Mouse (Mus musculus) heart, embryonic 14.5 days (tissue): Measurements from ENCODE around the gene Zdhhc1. TPM values are rescaled to one million over a fixed set of nuclear protein-coding genes. Genes with fewer than 3 reads are reported as not detected.
A peak's percentile ranks its signal among the peaks of the same experiment; 100 is the strongest.

Experiments used
- ATAC-seq: fragments of 200-750 bp; cut with Nextera tagmentation; 2 replicates; pipeline ENCODE4 v1.8.0; 2017; ENCODE audit warnings: low read depth, moderate TSS enrichment; ENCODE audit not compliant: insufficient number of reproducible peaks, insufficient read depth, low FRiP score
- H3K27ac ChIP-seq, 2 experiments: fragments of 200-500 bp in 1 of 2; fragments of 300-500 bp in 1 of 2; sonication (generic) in 1 of 2; replicated peaks in 1 of 2; 2 replicates each; pipeline ENCODE4 v1.5.1; 2012 to 2014; ENCODE audit warnings: low read depth in 2 of 2, low read length in 2 of 2, control low read depth in 1 of 2, mild to moderate bottlenecking in 1 of 2, mixed read lengths in 1 of 2; ENCODE audit not compliant: control insufficient read depth in 1 of 2, insufficient read depth in 1 of 2
- H3K27me3 ChIP-seq: fragments of 300-500 bp; sonication (generic); 2 replicates; pipeline ENCODE4 v1.6.1; 2014; ENCODE audit warnings: mild to moderate bottlenecking, low read length, control low read depth; ENCODE audit not compliant: control insufficient read depth, insufficient read depth
- H3K36me3 ChIP-seq: fragments of 300-500 bp; sonication (generic); 2 replicates; pipeline ENCODE4 v1.6.1; 2014; ENCODE audit warnings: mild to moderate bottlenecking, control low read depth, low read length, mixed read lengths; ENCODE audit not compliant: control insufficient read depth, insufficient read depth
- H3K4me1 ChIP-seq, 2 experiments: fragments of 200-500 bp in 1 of 2; fragments of 300-500 bp in 1 of 2; sonication (generic) in 1 of 2; 2 replicates each; pipeline ENCODE4 v1.6.1; 2012 to 2014; ENCODE audit warnings: low read length in 2 of 2, control low read depth in 1 of 2, mixed read lengths in 1 of 2; ENCODE audit not compliant: control insufficient read depth in 2 of 2, insufficient read depth in 2 of 2
- H3K4me2 ChIP-seq: fragments of 300-500 bp; sonication (generic); 2 replicates; pipeline ENCODE4 v1.6.1; 2014; ENCODE audit warnings: mild to moderate bottlenecking, low read length
- H3K4me3 ChIP-seq, 2 experiments: fragments of 200-500 bp in 1 of 2; fragments of 300-500 bp in 1 of 2; sonication (generic) in 1 of 2; 2 replicates each; pipeline ENCODE4 v1.5.1; 2012 to 2014; ENCODE audit warnings: low read length in 2 of 2, mild to moderate bottlenecking in 2 of 2, control low read depth in 1 of 2, low read depth in 1 of 2, moderate library complexity in 1 of 2; ENCODE audit not compliant: control insufficient read depth in 1 of 2, insufficient read depth in 1 of 2
- H3K9ac ChIP-seq: fragments of 300-500 bp; sonication (generic); 2 replicates; pipeline ENCODE4 v1.6.1; 2014; ENCODE audit warnings: mild to moderate bottlenecking, low read length
- H3K9me3 ChIP-seq: fragments of 300-500 bp; sonication (generic); 2 replicates; pipeline ENCODE4 v1.6.1; 2016; ENCODE audit warnings: low read length, control low read depth; ENCODE audit not compliant: control insufficient read depth
- WGBS: fragments of 180-500 bp; shearing (Covaris S2); extraction: QIAGEN DNeasy Blood & Tissue Kit; methylation state at CpG from one replicate; pipeline ENCODE4 v1.1.7; 2014; 5-methylcytosine and 5-hydroxymethylcytosine counted together
- polyA plus RNA-seq: library from polyadenylated mRNA; unstranded; fragments of >200 nt; fragmentation: Nextera tagmentation; extraction: Ambion mirVana; gene quantifications from 2 replicates; pipeline ENCODE4 v1.2.1, GENCODE M21; 2014

The Zdhhc1 gene
- polyA plus RNA-seq, 1 experiment from 2014 or later = 24.5 TPM

DNA sequence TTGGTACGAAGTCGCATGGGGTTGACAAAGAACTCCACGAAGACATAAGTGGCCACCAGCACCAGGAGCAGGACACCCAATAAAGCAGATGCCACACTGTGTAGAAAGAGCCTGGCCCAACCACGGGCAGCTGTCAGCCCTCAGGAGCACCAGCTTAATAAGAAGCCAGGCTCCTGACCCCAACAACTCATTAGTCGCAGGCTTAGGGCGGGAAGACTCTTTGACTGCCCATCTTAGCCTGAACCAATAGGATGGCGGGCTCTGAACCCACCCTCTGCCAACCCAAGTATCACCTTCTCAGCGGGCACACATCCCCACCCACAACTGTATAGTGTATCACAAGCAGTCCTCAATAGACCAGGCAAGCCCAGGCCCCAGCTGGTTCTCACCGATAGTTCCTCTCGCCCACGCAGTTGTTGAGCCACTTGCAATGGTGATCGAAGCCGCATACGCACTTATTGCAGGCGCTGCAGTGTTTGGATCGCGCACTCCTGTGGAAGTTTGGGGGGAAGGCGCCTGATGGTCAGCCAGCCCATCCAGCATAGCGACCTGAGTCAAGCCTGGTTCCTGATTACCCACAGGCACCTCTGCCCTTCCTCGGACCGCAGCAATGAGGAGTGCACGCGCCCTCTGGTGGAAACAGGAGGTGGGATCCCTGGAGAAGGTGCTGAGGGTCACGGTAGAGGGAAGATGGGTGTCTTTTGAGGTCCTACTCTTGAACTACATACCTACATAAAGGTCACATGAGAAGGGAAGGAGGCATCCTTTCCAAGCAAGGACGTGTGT lies 19.9 kb downstream of the Zdhhc1 start:
- Histone ChIP-seq H3K4me3 (no peak overlapping the region), H3K4me1 (peaks cover 40 to 48% of the 10 kb centered on the region in 2 experiments), H3K4me2 (no peak overlapping the region), H3K27ac (no peak overlapping the region), H3K9me3 (no peaks in the 10 kb centered on the region), H3K36me3 (0 out of 2 replicates have a peak, but pooled peaks cover 9% of the 10 kb centered on the region), H3K9ac (0 out of 2 replicates have a peak overlapping the region, but pooled peaks have one; percentile 5), H3K27me3 (0 out of 2 replicates have a peak, but pooled peaks cover 3% of the 10 kb centered on the region)
- no peak for ATAC-seq
- WGBS = 44% methylated on average over 25 of the region's 25 CpGs

DNA sequence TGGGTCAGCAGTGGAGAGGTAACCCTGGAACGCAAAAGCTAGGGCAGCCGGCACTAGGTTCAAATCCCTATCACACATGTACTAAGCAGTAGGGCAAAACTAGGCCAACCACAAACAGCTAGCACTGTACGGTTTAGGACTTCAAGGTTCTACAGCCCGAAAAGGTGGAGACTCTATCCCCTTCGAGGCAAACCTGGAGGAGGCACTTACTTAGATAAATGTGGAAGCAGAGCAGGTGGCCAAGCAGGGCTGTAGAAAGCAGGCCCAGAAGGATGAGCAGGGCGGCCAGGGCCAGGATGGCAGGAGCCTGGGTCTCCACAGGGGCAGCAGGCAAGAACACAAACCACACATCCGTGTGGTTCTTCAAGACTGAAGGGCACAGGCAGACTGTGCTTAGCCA lies 20.5 kb downstream of the Zdhhc1 start:
- no peak overlapping the region for H3K27ac ChIP-seq
- H3K27me3 ChIP-seq = 0 out of 2 replicates have a peak, but pooled peaks cover 3% of the 10 kb centered on the region
- 89% methylated on average over 7 of the region's 7 CpGs for WGBS
- 0 out of 2 replicates have a peak, but pooled peaks cover 9% of the 10 kb centered on the region for H3K36me3 ChIP-seq
- H3K4me1 ChIP-seq = peaks cover 36 to 49% of the 10 kb centered on the region in 2 experiments
- no peak overlapping the region for H3K9ac ChIP-seq
- no peaks in the 10 kb centered on the region for H3K9me3 ChIP-seq
- no peak overlapping the region for H3K4me3 ChIP-seq
- ATAC-seq = no peak
- H3K4me2 ChIP-seq = no peak overlapping the region

DNA sequence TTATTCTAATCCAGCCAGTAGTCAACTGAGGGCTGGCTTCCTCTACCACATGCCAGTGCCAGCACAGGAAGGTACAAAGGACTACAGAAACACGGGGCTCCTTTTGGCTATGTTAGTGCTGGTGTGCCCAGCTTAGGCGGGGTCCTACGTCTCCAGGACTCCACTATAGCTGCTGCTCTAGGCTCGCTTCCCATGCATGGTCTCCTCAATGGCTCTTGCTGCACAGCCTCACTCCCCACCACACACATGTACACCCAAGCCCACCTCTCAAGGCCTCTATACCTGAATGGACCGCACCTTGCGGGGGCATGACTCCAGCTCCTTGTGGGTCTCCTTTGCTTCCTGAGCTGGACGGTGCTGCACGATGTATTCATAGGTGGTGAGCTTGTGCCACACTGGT lies 21.0 kb downstream of the Zdhhc1 start:
- Histone ChIP-seq H3K27ac (no peak overlapping the region), H3K4me3 (no peak overlapping the region), H3K27me3 (0 out of 2 replicates have a peak, but pooled peaks cover 3% of the 10 kb centered on the region), H3K4me2 (no peak overlapping the region), H3K4me1 (peaks cover 37 to 48% of the 10 kb centered on the region in 2 experiments), H3K9ac (no peak overlapping the region), H3K9me3 (no peaks in the 10 kb centered on the region), H3K36me3 (0 out of 2 replicates have a peak, but pooled peaks cover 9% of the 10 kb centered on the region)
- WGBS = 90% methylated on average over 8 of the region's 8 CpGs
- ATAC-seq = no peak

DNA sequence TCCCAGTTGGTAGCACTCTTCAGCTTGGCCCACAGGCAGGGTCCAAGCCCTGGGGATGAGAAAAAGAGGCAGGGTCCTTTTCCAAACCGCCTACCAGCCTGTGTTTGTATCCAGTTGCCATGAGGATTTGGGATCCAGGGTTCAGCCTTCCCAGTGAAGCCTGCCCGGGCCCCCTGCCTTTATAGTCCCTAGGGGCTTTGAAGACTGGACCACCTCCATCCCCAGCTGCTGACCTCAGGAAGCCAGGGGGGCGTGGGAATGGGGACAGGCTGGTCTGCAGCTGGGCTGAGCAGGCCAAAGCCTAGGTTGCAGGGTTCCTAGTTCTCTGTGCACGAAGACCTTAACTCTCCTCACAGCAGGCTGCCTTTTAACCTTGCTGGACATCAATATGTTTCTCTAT lies 21.4 kb downstream of the Zdhhc1 start:
- Histone ChIP-seq H3K36me3 (0 out of 2 replicates have a peak, but pooled peaks cover 9% of the 10 kb centered on the region), H3K4me2 (no peak overlapping the region), H3K27me3 (0 out of 2 replicates have a peak, but pooled peaks cover 3% of the 10 kb centered on the region), H3K9ac (no peak overlapping the region), H3K27ac (0 out of 4 replicates have a peak overlapping the region, but pooled peaks of 1 of the 2 experiments have one; percentile 24), H3K4me3 (no peak overlapping the region), H3K4me1 (peaks cover 37 to 48% of the 10 kb centered on the region in 2 experiments), H3K9me3 (no peaks in the 10 kb centered on the region)
- ATAC-seq = no peak
- 64% methylated on average over 4 of the region's 4 CpGs for WGBS

DNA sequence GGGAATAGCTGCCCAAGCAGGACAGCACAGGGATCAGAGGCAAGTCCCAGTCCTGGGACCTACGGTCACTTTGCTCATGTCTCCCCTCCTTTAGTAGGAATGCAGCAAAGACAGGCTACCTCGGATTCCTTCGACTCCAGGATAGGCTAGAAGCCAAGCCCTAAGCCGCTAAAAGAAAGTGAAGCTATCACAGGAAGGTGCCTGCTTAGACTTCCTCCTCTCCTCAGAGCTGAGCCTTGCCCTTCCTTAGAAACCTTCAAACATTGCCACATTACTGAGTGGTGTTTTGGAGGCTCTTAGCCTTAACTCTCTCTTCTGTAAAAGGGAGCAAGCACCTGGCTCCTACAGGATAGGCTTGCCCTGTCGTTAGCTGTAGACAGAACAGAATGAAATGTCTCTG lies 22.0 kb downstream of the Zdhhc1 start:
- WGBS = 20% methylated on average over 5 of the region's 5 CpGs
- no peak for ATAC-seq
- no peak overlapping the region for H3K9ac ChIP-seq
- peak overlapping the region; percentile 19; the same call in 1 of the 2 replicates for H3K4me2 ChIP-seq
- 0 out of 4 replicates have a peak overlapping the region, but pooled peaks of 1 of the 2 experiments have one; percentile 24 for H3K27ac ChIP-seq
- H3K36me3 ChIP-seq = 0 out of 2 replicates have a peak, but pooled peaks cover 9% of the 10 kb centered on the region
- peaks cover 37 to 48% of the 10 kb centered on the region in 2 experiments for H3K4me1 ChIP-seq
- H3K27me3 ChIP-seq = 0 out of 2 replicates have a peak, but pooled peaks cover 3% of the 10 kb centered on the region
- no peaks in the 10 kb centered on the region for H3K9me3 ChIP-seq
- no peak overlapping the region for H3K4me3 ChIP-seq

DNA sequence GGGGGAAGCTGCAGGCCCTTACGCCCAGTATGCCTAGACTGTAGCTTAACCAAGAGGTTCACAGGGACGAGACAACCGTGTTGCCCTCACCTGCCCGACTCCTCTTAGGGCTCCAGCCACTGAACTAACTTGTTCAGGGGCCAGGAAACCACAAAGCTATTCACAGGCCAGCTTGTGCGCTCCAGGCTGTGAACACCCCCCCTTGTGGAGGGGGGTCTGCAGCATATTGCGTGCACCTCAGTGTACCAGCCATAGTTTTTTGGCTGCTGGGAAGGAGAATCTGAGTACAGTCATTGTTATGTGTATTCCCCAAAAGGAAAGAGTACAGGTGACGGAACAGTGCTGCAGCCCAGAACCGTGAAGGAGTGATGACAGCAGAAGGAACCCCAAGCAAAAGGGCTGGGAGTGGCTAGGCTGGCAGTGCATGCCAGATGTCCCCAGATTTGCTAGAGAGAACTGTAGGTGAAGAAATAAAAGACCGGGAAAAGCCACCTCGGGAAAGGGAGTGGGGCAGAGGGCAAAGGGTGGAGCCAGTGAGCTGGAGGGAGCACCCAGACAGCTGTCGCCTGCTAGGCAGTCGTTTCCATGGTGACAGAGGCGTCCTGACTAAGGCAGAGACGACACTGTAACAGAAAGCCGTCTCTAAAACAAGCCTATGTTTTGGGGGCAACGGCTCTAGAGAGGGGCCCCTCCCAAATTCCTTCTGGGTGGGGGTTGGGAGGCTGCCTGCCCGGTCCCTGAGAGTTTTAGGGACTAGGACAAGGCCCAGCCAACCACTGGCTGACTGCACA lies 22.7 kb downstream of the Zdhhc1 start:
- no peak overlapping the region for H3K9ac ChIP-seq

DNA sequence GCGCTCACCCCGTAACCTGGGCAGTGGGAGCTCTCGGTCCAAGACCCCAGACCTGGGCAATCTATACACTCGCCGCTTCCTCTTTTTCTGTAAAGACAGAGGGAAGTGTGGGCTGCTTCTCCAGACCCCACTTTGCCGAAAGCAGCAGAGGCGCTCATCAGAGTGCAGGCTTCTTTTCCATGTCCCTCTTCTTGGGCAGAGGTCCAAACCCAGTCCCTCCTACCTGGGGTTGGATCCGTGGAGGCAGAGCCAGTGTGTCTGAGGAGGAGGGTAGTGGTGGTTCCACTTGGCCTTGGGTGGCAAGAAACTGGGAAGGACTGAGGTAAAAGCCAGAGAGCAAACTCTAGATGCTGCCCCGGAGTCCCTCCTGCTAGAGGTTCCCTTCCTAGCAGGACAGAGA lies 23.7 kb downstream of the Zdhhc1 start:
- H3K27me3 ChIP-seq = 0 out of 2 replicates have a peak, but pooled peaks cover 3% of the 10 kb centered on the region
- no peak overlapping the region for H3K9ac ChIP-seq
- no peak for ATAC-seq
- H3K27ac ChIP-seq = no peak overlapping the region
- H3K9me3 ChIP-seq = no peaks in the 10 kb centered on the region
- peaks cover 36 to 53% of the 10 kb centered on the region in 2 experiments for H3K4me1 ChIP-seq
- H3K4me3 ChIP-seq = no peak overlapping the region
- no peak overlapping the region for H3K4me2 ChIP-seq
- H3K36me3 ChIP-seq = 0 out of 2 replicates have a peak, but pooled peaks cover 9% of the 10 kb centered on the region
- WGBS = 69% methylated on average over 9 of the region's 9 CpGs

More for the DNA sequence above, 22.7 kb downstream of the Zdhhc1 start:
- 35% methylated on average over 17 of the region's 17 CpGs for WGBS
- 0 out of 2 replicates have a peak, but pooled peaks cover 3% of the 10 kb centered on the region for H3K27me3 ChIP-seq
- H3K27ac ChIP-seq = no peak overlapping the region
- H3K36me3 ChIP-seq = 0 out of 2 replicates have a peak, but pooled peaks cover 9% of the 10 kb centered on the region
- ATAC-seq = no peak
- no peak overlapping the region for H3K4me3 ChIP-seq
- peak overlapping the region; percentile 19 for H3K4me2 ChIP-seq
- peaks cover 38 to 53% of the 10 kb centered on the region in 2 experiments for H3K4me1 ChIP-seq
- H3K9me3 ChIP-seq = no peaks in the 10 kb centered on the region
